Mouse (Mus musculus): ENCODE measurements around the gene Ktn1.

The Ktn1 gene

GRCm38 (mm10) chr14:47663844-47664469 lies 15.7 kb downstream of the Ktn1 start:
- in situ Hi-C loops (cut with MboI, MseI): no loop called here

GRCm38 (mm10) chr14:47664470-47664864 lies 16.2 kb downstream of the Ktn1 start:
- in situ Hi-C loops (cut with MboI, MseI): no loop called here

GRCm38 (mm10) chr14:47665061-47665778 lies 17.0 kb downstream of the Ktn1 start:
- in situ Hi-C loops (cut with MboI, MseI): no loop called here

- in situ Hi-C loops (cut with MboI, MseI): no loop called here
Measured at GRCm38 (mm10) chr14:47668096-47668495, 19.8 kb downstream of the Ktn1 start.

- in situ Hi-C loops (cut with MboI, MseI): no loop called here
Measured at GRCm38 (mm10) chr14:47682886-47683285, 34.6 kb downstream of the Ktn1 start.

GRCm38 (mm10) chr14:47684579-47684978 lies 36.3 kb downstream of the Ktn1 start:
- in situ Hi-C loops (cut with MboI, MseI): no loop called here

- in situ Hi-C loops (cut with MboI, MseI): loop anchor here (10.0 kb wide), 1 partner anchor 104 kb away; no protein-coding TSS in a partner anchor
Measured at GRCm38 (mm10) chr14:47699126-47699525, 50.9 kb downstream of the Ktn1 start.

GRCm38 (mm10) chr14:47709546-47709945 lies 61.3 kb downstream of the Ktn1 start:
- in situ Hi-C loops (cut with MboI, MseI): no loop called here

GRCm38 (mm10) chr14:47715771-47716170 lies 67.5 kb downstream of the Ktn1 start:
- in situ Hi-C loops (cut with MboI, MseI): no loop called here

- in situ Hi-C loops (cut with MboI, MseI): no loop called here
Measured at GRCm38 (mm10) chr14:47717916-47718606, 69.8 kb downstream of the Ktn1 start.

- in situ Hi-C loops (cut with MboI, MseI): no loop called here
Measured at GRCm38 (mm10) chr14:47720023-47720422, 71.8 kb downstream of the Ktn1 start.

GRCm38 (mm10) chr14:47723035-47723434 lies 74.8 kb downstream of the Ktn1 start:
- in situ Hi-C loops (cut with MboI, MseI): no loop called here

- in situ Hi-C loops (cut with MboI, MseI): no loop called here
Measured at GRCm38 (mm10) chr14:47728594-47728993, 80.3 kb downstream of the Ktn1 start.

GRCm38 (mm10) chr14:47735354-47735753 lies 87.1 kb downstream of the Ktn1 start:
- in situ Hi-C loops (cut with MboI, MseI): no loop called here

- in situ Hi-C loops (cut with MboI, MseI): no loop called here
Measured at GRCm38 (mm10) chr14:47736471-47736870, 88.2 kb downstream of the Ktn1 start.

- in situ Hi-C loops (cut with MboI, MseI): no loop called here
Measured at GRCm38 (mm10) chr14:47740316-47740996, 92.2 kb downstream of the Ktn1 start.

GRCm38 (mm10) chr14:47741046-47741445 lies 92.8 kb downstream of the Ktn1 start:
- in situ Hi-C loops (cut with MboI, MseI): no loop called here

- in situ Hi-C loops (cut with MboI, MseI): no loop called here
Measured at GRCm38 (mm10) chr14:47742674-47743073, 94.4 kb downstream of the Ktn1 start.

GRCm38 (mm10) chr14:47745086-47745485 lies 96.8 kb downstream of the Ktn1 start:
- in situ Hi-C loops (cut with MboI, MseI): no loop called here

GRCm38 (mm10) chr14:47747536-47747935 lies 99.3 kb downstream of the Ktn1 start:
- in situ Hi-C loops (cut with MboI, MseI): no loop called here

GRCm38 (mm10) chr14:47748714-47749113 lies 100.5 kb downstream of the Ktn1 start:
- in situ Hi-C loops (cut with MboI, MseI): no loop called here

Data from T-helper 2 cell (primary cell).